ENCODE assay signal across 9 mouse cellular contexts in the genomic region with DNA sequence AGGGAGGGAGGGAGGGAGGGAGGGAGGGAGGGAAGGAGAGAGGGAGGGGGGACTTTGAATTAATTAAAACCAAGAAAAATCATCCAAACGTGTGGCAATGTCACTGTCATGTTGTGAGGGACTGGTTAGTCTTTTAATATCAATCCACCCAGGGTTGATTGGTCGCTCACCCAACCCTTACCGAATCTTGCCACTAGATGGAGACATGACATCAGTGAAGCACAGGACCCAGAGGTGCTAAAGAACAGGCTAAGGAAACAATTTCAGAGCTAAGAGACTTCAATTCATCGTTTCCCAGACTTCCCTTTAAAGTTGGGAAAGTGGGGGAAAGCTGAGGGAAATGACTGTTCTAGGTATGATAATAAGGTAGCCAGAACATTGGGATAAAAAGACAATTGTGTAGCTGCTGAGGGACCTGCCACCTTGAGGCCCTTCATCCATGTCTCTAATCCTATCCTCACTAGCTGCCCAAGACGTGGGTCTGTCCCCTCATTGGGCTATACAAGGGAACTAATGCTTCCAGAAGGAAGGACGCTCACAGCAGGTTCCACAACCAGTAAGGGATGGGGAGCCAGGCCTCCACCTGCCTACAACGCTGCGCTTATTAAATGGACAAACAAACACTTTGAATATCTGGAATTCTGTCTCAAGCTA.
DNase-seq lines count a peak whose midpoint lies in the region; ATAC-seq and TF ChIP-seq lines count a peak whose summit lies in the region.
"Had no signal": no experiment of that assay in that cellular context is flagged by ENCODE, and none has a peak within 500 bp of the region (broad histone marks: within the 10 kb centered on the region; RNA-seq: fewer than 3 reads in every experiment).

No protein-coding gene starts in this region.

- no peak overlapping the region for H3K9ac ChIP-seq in ES-Bruce4 (ENCODE audit: low read depth, poor library complexity, severe bottlenecking)
- no peak overlapping the region for H3K9ac ChIP-seq in heart, embryonic 15.5 days
- H3K9ac ChIP-seq in kidney, postnatal 0 days (ENCODE audit: low read depth, low read length) = no peak overlapping the region
- H3K9ac ChIP-seq in liver, embryonic 14.5 days (replicated peaks) = no peak overlapping the region
- no peak overlapping the region for H3K9ac ChIP-seq in neural tube, embryonic 12.5 days

- TF ChIP-seq CTCF in ES-Bruce4 (IDR thresholded peaks at IDR 0.05; ENCODE audit: low read depth, low read length) = peak; percentile 38
- peak; percentile 91 for TF ChIP-seq CTCF in kidney, postnatal 0 days (IDR thresholded peaks at IDR 0.05; ENCODE audit: low read depth)
- peak; percentile 83 for TF ChIP-seq CTCF in liver, embryonic 14.5 days (IDR thresholded peaks at IDR 0.05; ENCODE audit: low read depth)

- H3K36me3 ChIP-seq in ES-Bruce4 (ENCODE audit: control insufficient read depth, insufficient read depth, low read length, poor library complexity, severe bottlenecking) = no peaks in the 10 kb centered on the region
- no peaks in the 10 kb centered on the region for H3K36me3 ChIP-seq in heart, embryonic 15.5 days
- 0 out of 2 replicates have a peak, but pooled peaks cover 5% of the 10 kb centered on the region for H3K36me3 ChIP-seq in kidney, postnatal 0 days (ENCODE audit: insufficient read depth, low read length)
- H3K36me3 ChIP-seq in liver, embryonic 14.5 days (replicated peaks; ENCODE audit: control insufficient read depth, insufficient read depth, low read depth) = no peaks in the 10 kb centered on the region
- H3K36me3 ChIP-seq in neural tube, embryonic 12.5 days = peaks cover 5% of the 10 kb centered on the region

- no peak overlapping the region for H3K4me2 ChIP-seq in heart, embryonic 15.5 days
- H3K4me2 ChIP-seq in kidney, postnatal 0 days (ENCODE audit: low read length) = no peak overlapping the region
- no peak overlapping the region for H3K4me2 ChIP-seq in liver, embryonic 14.5 days (ENCODE audit: low read depth)
- H3K4me2 ChIP-seq in neural tube, embryonic 12.5 days (replicated peaks) = no peak overlapping the region

- H3K9me3 ChIP-seq in ES-Bruce4 (replicated peaks; ENCODE audit: control insufficient read depth, insufficient read depth, low read length, poor library complexity, severe bottlenecking) = no peaks in the 10 kb centered on the region
- no peaks in the 10 kb centered on the region for H3K9me3 ChIP-seq in heart, embryonic 15.5 days (replicated peaks)
- no peaks in the 10 kb centered on the region for H3K9me3 ChIP-seq in kidney, postnatal 0 days (replicated peaks; ENCODE audit: low read length)
- H3K9me3 ChIP-seq in liver, embryonic 14.5 days (ENCODE audit: control insufficient read depth, low read length) = no peaks in the 10 kb centered on the region
- no peaks in the 10 kb centered on the region for H3K9me3 ChIP-seq in neural tube, embryonic 12.5 days

- H3K4me1 ChIP-seq in ES-Bruce4 (ENCODE audit: control insufficient read depth, insufficient read depth, low read length) = peaks cover 1% of the 10 kb centered on the region
- H3K4me1 ChIP-seq in heart, embryonic 15.5 days (replicated peaks) = peaks cover 1% of the 10 kb centered on the region
- H3K4me1 ChIP-seq in kidney, postnatal 0 days (replicated peaks; ENCODE audit: insufficient read depth, low read length) = no peaks in the 10 kb centered on the region
- no peaks in the 10 kb centered on the region for H3K4me1 ChIP-seq in liver, embryonic 14.5 days (replicated peaks; ENCODE audit: control insufficient read depth in 2 of 2, insufficient read depth in 2 of 2, low read length in 1 of 2)
- H3K4me1 ChIP-seq in neural tube, embryonic 12.5 days = peaks cover 6% of the 10 kb centered on the region; the same call in 1 of the 2 replicates

- DNase-seq in ZHBTc4 (ENCODE audit: low read depth, low spot score) = peak; percentile 75
- DNase-seq in embryo, embryonic 11 days = peak; percentile 72
- peak; percentile 88 for DNase-seq in kidney, postnatal 0 days (ENCODE audit: low spot score)
- DNase-seq in liver, embryonic 14.5 days (ENCODE audit: low read depth in 3 of 3, low spot score in 3 of 3) = peak; percentile 41 to 47 (median 45)
- DNase-seq in urinary bladder, postnatal 4 days (ENCODE audit: low spot score in 2 of 2) = no peak

- H3K4me3 ChIP-seq in ES-Bruce4 (ENCODE audit: low read depth, low read length) = no peak overlapping the region
- H3K4me3 ChIP-seq in heart, embryonic 15.5 days = no peak overlapping the region
- no peak overlapping the region for H3K4me3 ChIP-seq in kidney, postnatal 0 days (replicated peaks; ENCODE audit: low read depth, low read length)
- no peak overlapping the region for H3K4me3 ChIP-seq in liver, embryonic 14.5 days (ENCODE audit: insufficient read depth in 1 of 2, low read depth in 2 of 2, low read length in 2 of 2)
- no peak overlapping the region for H3K4me3 ChIP-seq in neural tube, embryonic 12.5 days

- no peak overlapping the region for H3K27ac ChIP-seq in ES-Bruce4 (ENCODE audit: insufficient read depth, low read length)
- no peak overlapping the region for H3K27ac ChIP-seq in heart, embryonic 15.5 days
- no peak overlapping the region for H3K27ac ChIP-seq in kidney, postnatal 0 days
- no peak overlapping the region for H3K27ac ChIP-seq in liver, embryonic 14.5 days
- no peak overlapping the region for H3K27ac ChIP-seq in neural tube, embryonic 12.5 days
- H3K27ac ChIP-seq: macrophage had no signal

- TF ChIP-seq POLR2A in ES-Bruce4 (IDR thresholded peaks at IDR 0.05; ENCODE audit: insufficient read depth, low read length) = no peak

- H3K27me3 ChIP-seq in ES-Bruce4 (ENCODE audit: control insufficient read depth, insufficient read depth, low read length, poor library complexity, severe bottlenecking) = no peaks in the 10 kb centered on the region
- H3K27me3 ChIP-seq in heart, embryonic 15.5 days = no peaks in the 10 kb centered on the region
- H3K27me3 ChIP-seq in kidney, postnatal 0 days (ENCODE audit: insufficient read depth, low read length) = no peaks in the 10 kb centered on the region
- no peaks in the 10 kb centered on the region for H3K27me3 ChIP-seq in liver, embryonic 14.5 days (ENCODE audit: control insufficient read depth, insufficient read depth, low read length)
- no peaks in the 10 kb centered on the region for H3K27me3 ChIP-seq in neural tube, embryonic 12.5 days (replicated peaks)

- TF ChIP-seq EP300 in ES-Bruce4 (IDR thresholded peaks at IDR 0.05; ENCODE audit: insufficient read depth, low read depth, low read length) = no peak
- no peak for TF ChIP-seq EP300 in liver, embryonic 14.5 days (IDR thresholded peaks at IDR 0.05; ENCODE audit: low read depth)

- WGBS in heart, embryonic 15.5 days = 45% methylated on average over 8 of the region's 8 CpGs
- 48% methylated on average over 8 of the region's 8 CpGs for WGBS in kidney, postnatal 0 days
- 33% methylated on average over 8 of the region's 8 CpGs for WGBS in liver, embryonic 14.5 days (ENCODE audit: insufficient replicate concordance)
- 45% methylated on average over 8 of the region's 8 CpGs for WGBS in neural tube, embryonic 12.5 days

- 0 out of 2 replicates have a peak, but pooled peaks have one; percentile 51 for ATAC-seq in heart, embryonic 15.5 days (replicated peaks; ENCODE audit: insufficient number of reproducible peaks, insufficient read depth, low FRiP score, low read depth)
- ATAC-seq in kidney, postnatal 0 days (replicated peaks; ENCODE audit: low FRiP score, low read depth) = 0 out of 2 replicates have a peak, but pooled peaks have one; percentile 57
- peak; percentile 59; the same call in 1 of the 2 replicates for ATAC-seq in liver, embryonic 14.5 days (ENCODE audit: insufficient read depth)
- peak; percentile 71 for ATAC-seq in neural tube, embryonic 12.5 days (ENCODE audit: low FRiP score, low read depth)

Comparison
In these comparisons a context has a peak if more than half of its experiments do, and no peak if none do; other contexts are left out.
1. CTCF ChIP-seq: peak in every context shown above with its lines; median percentile 91 in kidney, postnatal 0 days; 83 in liver, embryonic 14.5 days; 38 in ES-Bruce4.
2. DNase-seq: peak in ZHBTc4 (single experiment), embryo, embryonic 11 days (single experiment), kidney, postnatal 0 days (single experiment) and liver, embryonic 14.5 days (3 of 3); none in urinary bladder, postnatal 4 days (0 of 2).
3. Peak in every context shown above with its lines, with median percentiles within 50 percentile points of each other: ATAC-seq.